Mouse (Mus musculus) forebrain, embryonic 12.5 days (tissue): ENCODE measurements around the gene Hectd4. TPM values are rescaled to one million over a fixed set of nuclear protein-coding genes. Genes with fewer than 3 reads are reported as not detected.
A peak's percentile ranks its signal among the peaks of the same experiment; 100 is the strongest.

Source experiments
- ATAC-seq: fragments of 200-750 bp; cut with Nextera tagmentation; 2 replicates; pipeline ENCODE4 v1.8.0; 2017; ENCODE audit warnings: moderate TSS enrichment; ENCODE audit not compliant: low FRiP score
- H3K27ac ChIP-seq: fragments of 300-500 bp; sonication (generic); 2 replicates; pipeline ENCODE4 v1.5.1; 2016; ENCODE audit warnings: mild to moderate bottlenecking
- H3K27me3 ChIP-seq: fragments of 300-500 bp; sonication (generic); 2 replicates; pipeline ENCODE4 v1.6.1; 2016; ENCODE audit warnings: mild to moderate bottlenecking
- H3K36me3 ChIP-seq: fragments of 300-500 bp; sonication (generic); replicated peaks from 2 replicates; pipeline ENCODE4 v1.6.1; 2016; ENCODE audit warnings: mild to moderate bottlenecking
- H3K4me1 ChIP-seq: fragments of 300-500 bp; sonication (generic); 2 replicates; pipeline ENCODE4 v1.6.1; 2016
- H3K4me2 ChIP-seq: fragments of 300-500 bp; sonication (generic); 2 replicates; pipeline ENCODE4 v1.6.1; 2016; ENCODE audit warnings: mild to moderate bottlenecking, moderate library complexity
- H3K4me3 ChIP-seq: fragments of 300-500 bp; sonication (generic); replicated peaks from 2 replicates; pipeline ENCODE4 v1.5.1; 2016; ENCODE audit warnings: mild to moderate bottlenecking
- H3K9ac ChIP-seq: fragments of 300-500 bp; sonication (generic); 2 replicates; pipeline ENCODE4 v1.6.1; 2016; ENCODE audit warnings: mild to moderate bottlenecking
- H3K9me3 ChIP-seq: fragments of 300-500 bp; sonication (generic); 2 replicates; pipeline ENCODE4 v1.6.1; 2016
- WGBS: fragments of 180-500 bp; shearing (Covaris S2); methylation state at CpG from one replicate; pipeline ENCODE4 v1.1.7; 2016; 5-methylcytosine and 5-hydroxymethylcytosine counted together
- polyA plus RNA-seq: library from polyadenylated mRNA; unstranded; fragments of >200 nt; fragmentation: Nextera tagmentation; extraction: Ambion mirVana; gene quantifications from 2 replicates; pipeline ENCODE4 v1.2.1, GENCODE M21; 2016

Hectd4 gene
- polyA plus RNA-seq, 1 experiment from 2014 or later: 13.2 TPM

GRCm38 (mm10) chr5:121383857-121384756 is 164.1 kb downstream of the Hectd4 start:
- no peak for ATAC-seq
- 49% methylated on average over 10 of the region's 10 CpGs for WGBS
- peaks cover 6% of the 10 kb centered on the region; the same call in 1 of the 2 replicates for H3K9me3 ChIP-seq
- peak overlapping the region; percentile 71 for H3K4me2 ChIP-seq
- peaks cover 11% of the 10 kb centered on the region for H3K27me3 ChIP-seq
- peak overlapping the region; percentile 84 for H3K9ac ChIP-seq
- peak overlapping the region; percentile 85 for H3K4me3 ChIP-seq
- H3K36me3 ChIP-seq: peaks cover 34% of the 10 kb centered on the region
- H3K27ac ChIP-seq: no peak overlapping the region
- peaks cover 17% of the 10 kb centered on the region for H3K4me1 ChIP-seq

- WGBS: 3% methylated on average over 38 of the region's 47 CpGs
- peaks cover 22% of the 10 kb centered on the region for H3K4me1 ChIP-seq
- ATAC-seq: peak; percentile 71
- peak overlapping the region; percentile 84 for H3K9ac ChIP-seq
- peak overlapping the region; percentile 85 for H3K27ac ChIP-seq
- H3K9me3 ChIP-seq: peaks cover 6% of the 10 kb centered on the region; the same call in 1 of the 2 replicates
- H3K27me3 ChIP-seq: peaks cover 16% of the 10 kb centered on the region
- H3K4me2 ChIP-seq: peak overlapping the region; percentile 71
- peak overlapping the region; percentile 85 for H3K4me3 ChIP-seq
- H3K36me3 ChIP-seq: peaks cover 26% of the 10 kb centered on the region
Measured at GRCm38 (mm10) chr5:121384757-121385460, 164.9 kb downstream of the Hectd4 start.

- H3K36me3 ChIP-seq: peaks cover 20% of the 10 kb centered on the region
- H3K9me3 ChIP-seq: peaks cover 6% of the 10 kb centered on the region; the same call in 1 of the 2 replicates
- peaks cover 22% of the 10 kb centered on the region for H3K4me1 ChIP-seq
- peak; percentile 98 for ATAC-seq
- H3K4me2 ChIP-seq: peak within 1 kb of the TSS; percentile 71
- 1% methylated on average over 23 of the region's 45 CpGs for WGBS
- H3K4me3 ChIP-seq: peak within 1 kb of the TSS; percentile 85
- H3K9ac ChIP-seq: peak within 1 kb of the TSS; percentile 84
- H3K27me3 ChIP-seq: peaks cover 16% of the 10 kb centered on the region
- H3K27ac ChIP-seq: peak within 1 kb of the TSS; percentile 85
Measured at GRCm38 (mm10) chr5:121385461-121386119, 165.6 kb downstream of the Hectd4 start, which contains the start of gene Trafd1. Gene Trafd1, minus strand, starts transcription at chr5:121385632.

GRCm38 (mm10) chr5:121386120-121386909 is 166.3 kb downstream of the Hectd4 start:
- H3K27me3 ChIP-seq: peaks cover 16% of the 10 kb centered on the region
- H3K27ac ChIP-seq: no peak overlapping the region
- H3K4me3 ChIP-seq: peak overlapping the region; percentile 85
- H3K9ac ChIP-seq: peak overlapping the region; percentile 40; the same call in 1 of the 2 replicates
- peaks cover 13% of the 10 kb centered on the region for H3K36me3 ChIP-seq
- peaks cover 22% of the 10 kb centered on the region for H3K4me1 ChIP-seq
- 34% methylated on average over 22 of the region's 22 CpGs for whole genome bisulfite sequencing
- no peak for ATAC-seq
- no peaks in the 10 kb centered on the region for H3K9me3 ChIP-seq
- H3K4me2 ChIP-seq: peak overlapping the region; percentile 71

GRCm38 (mm10) chr5:121387126-121387525 is 167.1 kb downstream of the Hectd4 start:
- H3K27me3 ChIP-seq: peaks cover 16% of the 10 kb centered on the region
- no peaks in the 10 kb centered on the region for H3K9me3 ChIP-seq
- no peak overlapping the region for H3K4me3 ChIP-seq
- no peak overlapping the region for H3K9ac ChIP-seq
- H3K27ac ChIP-seq: no peak overlapping the region
- no peak for ATAC-seq
- peaks cover 22% of the 10 kb centered on the region for H3K4me1 ChIP-seq
- WGBS: 65% methylated on average over 4 of the region's 4 CpGs
- H3K4me2 ChIP-seq: no peak overlapping the region
- 0 out of 2 replicates have a peak, but pooled peaks cover 5% of the 10 kb centered on the region for H3K36me3 ChIP-seq

- Histone ChIP-seq H3K27ac (0 out of 2 replicates have a peak overlapping the region, but pooled peaks have one; percentile 25), H3K4me3 (no peak overlapping the region), H3K4me1 (peaks cover 16% of the 10 kb centered on the region), H3K36me3 (no peaks in the 10 kb centered on the region), H3K9me3 (no peaks in the 10 kb centered on the region), H3K27me3 (peaks cover 16% of the 10 kb centered on the region), H3K9ac (0 out of 2 replicates have a peak overlapping the region, but pooled peaks have one; percentile 21), H3K4me2 (no peak overlapping the region)
- ATAC-seq: no peak
- WGBS: 66% methylated on average over 7 of the region's 7 CpGs
Measured at GRCm38 (mm10) chr5:121389106-121389505, 169.1 kb downstream of the Hectd4 start.

GRCm38 (mm10) chr5:121389691-121390090 is 169.7 kb downstream of the Hectd4 start:
- H3K9ac ChIP-seq: 0 out of 2 replicates have a peak overlapping the region, but pooled peaks have one; percentile 7
- ATAC-seq: no peak
- H3K4me1 ChIP-seq: peaks cover 11% of the 10 kb centered on the region
- no peaks in the 10 kb centered on the region for H3K9me3 ChIP-seq
- H3K27ac ChIP-seq: no peak overlapping the region
- peaks cover 16% of the 10 kb centered on the region for H3K27me3 ChIP-seq
- H3K4me2 ChIP-seq: no peak overlapping the region
- H3K4me3 ChIP-seq: no peak overlapping the region
- no peaks in the 10 kb centered on the region for H3K36me3 ChIP-seq

- H3K27ac ChIP-seq: no peak overlapping the region
Measured at GRCm38 (mm10) chr5:121392667-121393380, 172.8 kb downstream of the Hectd4 start.

GRCm38 (mm10) chr5:121393402-121393801 is 173.4 kb downstream of the Hectd4 start:
- ATAC-seq: no peak
- Histone ChIP-seq H3K4me3 (no peak overlapping the region), H3K36me3 (no peaks in the 10 kb centered on the region), H3K4me1 (peaks cover 7% of the 10 kb centered on the region), H3K27ac (no peak overlapping the region), H3K27me3 (peaks cover 5% of the 10 kb centered on the region; the same call in 1 of the 2 replicates), H3K9me3 (no peaks in the 10 kb centered on the region), H3K9ac (no peak overlapping the region), H3K4me2 (no peak overlapping the region)
- 79% methylated on average over 3 of the region's 3 CpGs for WGBS

More at GRCm38 (mm10) chr5:121392667-121393380, 172.8 kb downstream of the Hectd4 start:
- no peak for ATAC-seq
- no peaks in the 10 kb centered on the region for H3K36me3 ChIP-seq
- H3K4me2 ChIP-seq: no peak overlapping the region
- H3K9me3 ChIP-seq: no peaks in the 10 kb centered on the region
- H3K4me3 ChIP-seq: no peak overlapping the region
- peaks cover 7% of the 10 kb centered on the region for H3K4me1 ChIP-seq
- WGBS: 59% methylated on average over 16 of the region's 16 CpGs
- H3K9ac ChIP-seq: no peak overlapping the region
- peaks cover 5% of the 10 kb centered on the region; the same call in 1 of the 2 replicates for H3K27me3 ChIP-seq

GRCm38 (mm10) chr5:121395621-121396020 is 175.6 kb downstream of the Hectd4 start:
- Histone ChIP-seq H3K9ac (no peak overlapping the region), H3K27me3 (no peaks in the 10 kb centered on the region), H3K4me2 (no peak overlapping the region), H3K4me1 (peaks cover 17% of the 10 kb centered on the region), H3K36me3 (no peaks in the 10 kb centered on the region), H3K4me3 (no peak overlapping the region), H3K27ac (no peak overlapping the region), H3K9me3 (no peaks in the 10 kb centered on the region)
- WGBS: 86% methylated on average over 5 of the region's 5 CpGs
- ATAC-seq: no peak
